Mouse (Mus musculus) adrenal gland, adult 8-10 months (tissue): Measurements from ENCODE around the gene 1700029P11Rik. TPM values are rescaled to one million over a fixed set of nuclear protein-coding genes. Genes with fewer than 3 reads are reported as not detected.

Source experiments
- DNase-seq: peaks from one replicate; pipeline ENCODE4 v3.0.0; 2022
- total RNA-seq, 4 experiments: library from RNA; stranded (reverse); gene quantifications; 2 replicates each; pipeline ENCODE4 v1.2.4; 2022

Gene 1700029P11Rik
- total RNA-seq, result not detected

DNA sequence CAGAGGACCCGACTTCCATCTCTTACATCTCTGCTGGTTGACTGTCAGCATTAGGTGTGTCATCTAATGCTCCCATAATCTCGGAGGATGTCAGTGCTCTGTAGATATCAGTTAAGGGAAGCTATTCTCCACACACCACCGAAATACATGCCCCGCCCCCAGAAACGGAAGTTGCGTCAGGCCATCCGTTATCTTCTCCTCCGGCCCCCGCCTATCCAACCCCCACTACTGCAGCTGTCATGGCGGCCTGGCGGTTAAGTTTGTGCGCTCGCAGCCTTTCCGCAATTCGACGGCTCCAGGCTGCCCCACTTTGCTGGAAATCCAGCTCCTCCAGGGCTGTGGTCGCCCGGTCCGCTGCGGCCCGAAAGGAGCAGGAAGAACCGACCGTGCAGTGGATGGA, at the start of gene 1700029P11Rik:
1700029P11Rik (plus strand) TSS at position 220 of the 400 bp plus-strand sequence.
- DNase-seq, result no peak

DNA sequence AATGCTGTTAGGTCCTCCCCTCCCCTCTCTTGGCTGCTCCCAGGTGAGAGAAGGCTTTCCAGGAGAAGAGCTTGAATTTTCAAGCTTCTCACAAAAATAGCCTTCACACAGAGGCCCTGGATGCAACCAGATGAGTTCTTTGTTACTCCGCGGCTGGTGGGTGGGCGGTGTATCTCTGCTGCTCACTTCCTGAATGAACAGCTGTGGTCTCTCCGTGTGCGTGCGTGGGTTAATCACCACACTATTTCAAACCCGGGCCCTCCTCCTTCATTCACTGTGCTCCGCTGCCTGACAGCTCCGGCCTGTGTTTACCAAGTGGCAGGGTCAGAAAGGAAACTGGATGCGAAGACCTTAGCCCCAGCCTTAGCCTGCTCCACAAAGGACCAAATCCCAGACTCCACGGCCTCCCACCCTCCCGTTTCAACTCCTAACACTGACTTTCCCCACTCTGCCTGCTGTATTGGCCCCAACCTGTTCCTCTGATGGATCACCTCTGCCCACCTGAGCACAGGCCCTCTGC, 47.3 kb upstream of the 1700029P11Rik start:
- DNase-seq, result no peak

DNA sequence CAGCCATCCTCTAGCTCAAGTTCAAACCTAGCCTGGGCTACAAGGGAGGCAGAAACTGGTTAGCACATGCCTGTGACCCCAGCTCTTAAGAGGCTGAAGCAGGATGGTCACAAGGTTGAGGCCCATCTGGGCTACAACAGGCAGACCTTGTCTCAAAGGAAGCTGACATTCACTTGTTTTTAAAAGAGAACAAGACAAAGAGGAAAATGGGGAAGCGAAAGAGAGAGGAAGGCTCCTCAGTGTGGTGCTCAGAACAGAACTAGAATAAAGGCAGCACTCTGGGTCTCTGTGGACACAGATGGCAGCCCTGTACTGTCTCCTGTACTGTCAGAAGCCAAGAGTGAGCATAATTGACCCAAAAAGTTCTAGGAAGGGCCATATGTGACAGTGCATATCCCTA, 46.4 kb upstream of the 1700029P11Rik start:
- DNase-seq, result no peak

DNA sequence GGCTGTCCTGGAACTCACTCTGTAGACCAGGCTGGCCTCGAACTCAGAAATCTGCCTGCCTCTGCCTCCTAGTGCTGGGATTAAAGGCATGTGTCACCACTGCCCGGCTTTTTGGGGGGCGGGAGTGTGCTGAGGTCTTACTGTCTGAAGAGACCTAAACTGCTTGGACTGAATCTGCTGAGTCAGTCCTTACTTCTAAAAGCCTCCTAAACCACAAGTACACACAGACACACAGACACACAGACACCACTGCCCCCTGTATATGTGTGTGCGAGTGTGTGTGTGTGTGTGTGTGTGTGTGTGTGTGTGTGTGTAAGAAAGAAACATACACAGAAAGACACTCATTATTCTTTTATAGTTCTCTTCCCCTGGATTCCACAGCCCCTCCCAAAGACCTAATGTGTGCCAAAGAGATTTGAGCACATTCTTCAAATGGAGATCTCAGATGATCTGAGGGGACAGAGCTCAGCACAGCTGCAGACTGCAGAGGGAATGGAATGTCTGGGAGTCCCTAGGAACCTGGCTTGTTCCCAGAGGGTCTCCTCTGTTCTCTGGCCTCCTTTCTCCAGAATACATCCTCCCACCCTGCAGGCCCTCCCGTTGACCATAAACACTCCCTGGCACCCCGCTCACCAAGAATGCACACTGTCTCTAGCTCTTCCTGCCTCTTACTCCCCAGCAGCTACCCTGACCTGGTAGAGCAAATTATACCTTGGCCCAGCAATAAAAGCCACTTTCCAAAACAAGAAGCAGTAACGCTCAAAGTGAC, 44.3 kb upstream of the 1700029P11Rik start:
- no peak for DNase-seq

DNA sequence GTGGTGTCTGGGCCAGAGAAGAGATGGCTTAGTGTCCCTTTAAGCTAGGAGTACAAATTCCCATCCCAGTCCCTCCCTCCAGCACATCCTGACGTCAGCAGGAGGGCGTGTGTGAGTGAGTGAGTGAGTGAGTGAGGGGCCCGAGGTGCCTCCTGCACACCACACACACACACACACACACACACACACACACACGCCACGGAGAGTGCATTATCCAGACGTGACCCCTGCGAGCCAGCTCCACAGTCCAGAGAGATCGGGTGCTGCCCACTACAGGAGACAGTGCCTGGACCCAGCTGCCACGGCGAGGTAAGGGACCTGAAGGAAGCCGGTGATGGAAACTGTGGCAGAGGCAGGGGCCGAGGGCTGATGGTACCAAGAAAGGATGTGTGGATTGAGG, 43.7 kb upstream of the 1700029P11Rik start, which contains the start of gene Csdc2:
Csdc2 (plus strand) TSS at position 81 of the 400 bp plus-strand sequence.
- DNase-seq, result no peak

DNA sequence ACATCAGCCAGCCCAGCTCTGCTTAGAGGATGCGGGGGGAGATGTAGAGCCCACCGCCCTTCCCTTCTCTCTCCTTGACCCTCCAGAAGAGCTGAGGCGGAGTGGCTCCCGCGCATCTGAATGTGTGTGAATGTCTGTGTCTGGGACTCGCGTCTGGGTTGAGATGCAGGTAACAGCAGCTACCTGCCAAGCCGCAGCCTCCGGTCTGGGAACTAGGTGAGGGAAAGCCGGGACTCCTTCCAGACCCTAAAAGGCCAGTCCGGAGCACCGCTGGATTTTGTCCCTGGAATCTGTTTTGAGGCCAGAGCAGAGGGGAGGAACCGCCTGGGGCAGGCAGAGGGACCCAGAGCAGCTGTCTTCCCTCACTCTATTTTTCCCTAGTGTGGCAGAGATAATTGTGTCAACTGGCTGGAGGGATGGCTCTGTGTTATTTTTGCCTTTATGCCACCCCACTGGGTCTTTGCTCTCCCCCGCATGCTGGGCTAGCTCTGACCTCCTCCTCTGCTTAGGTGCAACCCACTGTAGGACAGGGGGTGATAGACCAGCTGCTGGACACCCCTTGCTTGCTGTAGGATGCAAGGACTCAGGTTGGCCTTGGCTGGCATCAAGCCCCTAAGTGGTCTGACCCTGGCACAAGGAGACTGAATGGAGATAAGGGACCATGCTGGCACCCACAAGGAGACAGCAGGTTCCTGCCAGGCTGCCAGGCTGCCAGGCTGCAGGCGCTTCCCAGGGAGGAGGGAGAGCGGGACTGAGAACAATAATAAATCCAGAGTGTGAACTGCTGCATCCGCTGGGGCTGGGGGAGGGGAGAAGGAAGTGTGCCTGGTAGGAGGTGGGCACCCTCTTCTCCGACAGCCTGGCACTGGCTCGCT, 43.0 kb upstream of the 1700029P11Rik start:
- peak; percentile 54 for DNase-seq

DNA sequence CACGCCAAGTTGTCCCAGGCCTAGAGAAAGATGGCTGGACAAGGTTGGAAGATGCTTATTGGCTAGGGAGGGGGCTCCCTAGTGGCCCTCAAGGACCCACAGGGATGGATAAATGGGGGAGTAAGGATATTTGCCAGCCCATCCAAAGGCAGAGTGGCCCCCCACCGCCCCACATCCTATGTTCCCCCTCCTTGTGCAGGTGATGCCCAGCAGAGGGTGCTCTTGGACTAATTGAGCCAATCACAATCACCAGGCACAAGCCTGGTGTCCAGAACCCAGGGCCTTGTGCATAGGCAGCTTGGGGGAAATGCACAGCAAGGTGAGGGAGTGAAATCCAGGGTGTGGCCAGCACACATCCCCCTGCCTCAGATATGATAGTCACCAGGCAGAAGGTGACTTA, 42.1 kb upstream of the 1700029P11Rik start:
- no peak for DNase-seq

DNA sequence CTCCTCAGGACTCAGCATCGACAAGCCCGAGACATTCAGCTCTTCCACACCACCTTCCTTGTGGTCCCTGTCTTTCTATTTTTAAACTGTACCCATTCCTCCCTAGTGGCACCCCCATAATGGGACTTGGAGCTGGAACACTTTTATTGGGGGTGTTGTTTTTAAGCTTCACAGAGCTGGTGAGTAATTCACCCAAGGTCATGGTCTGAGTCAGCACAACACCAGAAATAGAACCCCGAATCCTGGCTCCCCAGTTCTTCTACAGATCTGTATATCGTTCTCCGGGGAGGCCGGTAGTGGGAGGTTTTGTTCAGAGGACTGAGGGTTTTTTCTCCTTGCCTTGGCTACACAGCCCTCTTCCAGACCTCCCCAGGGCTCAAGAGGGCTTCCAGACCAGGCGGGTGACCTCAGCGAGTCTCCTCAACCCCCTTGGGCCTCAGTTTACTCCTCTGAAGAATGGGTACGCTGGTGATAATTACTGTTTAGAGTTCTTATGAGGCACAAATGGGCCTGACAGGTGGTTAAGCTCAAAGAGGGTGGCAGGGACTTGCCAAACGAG, 41.1 kb upstream of the 1700029P11Rik start:
- DNase-seq, result peak; percentile 54

DNA sequence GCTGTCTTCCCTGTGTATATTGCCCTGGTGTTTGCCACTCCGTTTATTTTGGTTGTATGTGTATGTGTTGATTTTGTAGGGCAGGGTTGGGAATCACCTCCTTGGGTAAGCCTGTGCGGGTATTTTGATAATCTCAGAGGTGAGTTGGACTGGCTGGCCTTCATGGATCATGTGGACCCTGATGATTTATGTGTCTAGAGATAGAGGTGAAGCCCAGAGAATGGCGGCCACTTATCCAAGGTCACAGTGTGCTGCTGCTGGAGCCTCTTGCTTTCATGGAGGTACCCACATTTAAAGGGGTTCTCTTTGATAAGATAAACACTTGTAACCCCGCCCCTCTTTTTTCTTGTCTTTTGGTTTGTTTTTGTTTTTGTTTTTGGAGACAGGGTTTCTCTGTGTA, 40.6 kb upstream of the 1700029P11Rik start:
- DNase-seq, result no peak

DNA sequence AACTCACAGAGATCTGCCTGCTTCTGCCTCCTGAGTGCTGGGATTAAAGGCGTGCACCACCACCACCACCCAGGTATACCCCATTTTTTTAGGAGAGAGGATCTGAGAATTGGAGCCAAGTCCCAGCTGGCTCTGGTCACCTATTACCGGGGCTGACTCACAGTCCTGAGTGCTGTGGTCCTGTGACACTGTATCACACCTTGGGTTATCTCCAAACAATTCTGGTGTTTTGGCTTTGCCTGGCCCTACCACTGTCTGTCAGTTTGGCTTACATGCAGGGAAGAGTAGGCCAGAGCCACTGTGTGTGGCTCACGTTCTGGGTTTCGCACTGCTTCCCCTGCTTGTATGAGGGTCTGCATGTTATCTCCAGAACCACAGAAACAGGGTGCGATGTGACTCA, 40.1 kb upstream of the 1700029P11Rik start:
- DNase-seq, result no peak

DNA sequence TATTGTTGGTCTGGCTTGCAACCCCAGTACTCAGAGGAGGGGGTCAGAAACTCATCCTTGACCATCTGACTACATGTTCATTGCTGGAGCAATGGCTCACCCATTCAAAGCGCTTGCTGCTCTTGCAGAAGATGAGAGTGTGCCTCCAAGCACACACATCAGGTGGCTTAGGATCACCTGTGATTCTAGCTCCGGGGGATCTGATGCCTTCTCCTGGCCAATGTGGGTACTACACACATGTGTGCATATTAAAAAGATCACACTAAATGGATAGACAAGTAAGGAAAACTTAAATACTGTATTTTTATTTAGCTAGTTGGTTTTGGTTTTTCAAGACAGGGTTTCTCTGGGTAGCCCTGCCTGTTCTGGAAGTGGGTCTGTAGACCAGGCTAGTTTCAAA, 39.3 kb upstream of the 1700029P11Rik start:
- no peak for DNase-seq

DNA sequence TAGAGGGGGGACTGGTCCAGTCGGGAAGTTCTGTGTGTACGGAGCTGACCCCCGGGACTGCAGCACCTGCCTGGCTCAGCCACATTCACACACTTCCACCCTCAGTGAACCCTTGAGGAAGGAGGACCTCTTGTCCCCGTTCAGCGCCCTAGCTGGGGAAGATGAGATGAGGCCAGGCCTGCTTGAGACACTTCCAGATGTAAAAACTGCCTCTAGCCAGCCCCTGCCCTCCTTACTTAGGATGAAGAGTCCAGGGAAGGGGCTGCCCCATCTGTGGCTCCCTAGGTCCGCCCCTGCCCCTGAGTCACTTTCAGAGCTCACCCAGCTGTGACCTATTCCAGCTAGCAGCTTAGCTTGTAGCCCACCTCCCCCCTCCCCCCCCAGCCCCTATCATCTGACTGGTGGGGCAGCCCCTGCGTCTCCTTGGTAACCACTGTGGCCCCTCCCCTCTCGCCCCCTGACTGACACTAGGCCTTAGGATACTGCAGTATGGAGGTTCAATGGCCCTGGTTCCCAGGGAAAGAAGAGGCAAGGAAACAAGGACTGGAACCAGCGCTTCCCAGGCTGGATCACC, 37.1 kb upstream of the 1700029P11Rik start:
- no peak for DNase-seq

DNA sequence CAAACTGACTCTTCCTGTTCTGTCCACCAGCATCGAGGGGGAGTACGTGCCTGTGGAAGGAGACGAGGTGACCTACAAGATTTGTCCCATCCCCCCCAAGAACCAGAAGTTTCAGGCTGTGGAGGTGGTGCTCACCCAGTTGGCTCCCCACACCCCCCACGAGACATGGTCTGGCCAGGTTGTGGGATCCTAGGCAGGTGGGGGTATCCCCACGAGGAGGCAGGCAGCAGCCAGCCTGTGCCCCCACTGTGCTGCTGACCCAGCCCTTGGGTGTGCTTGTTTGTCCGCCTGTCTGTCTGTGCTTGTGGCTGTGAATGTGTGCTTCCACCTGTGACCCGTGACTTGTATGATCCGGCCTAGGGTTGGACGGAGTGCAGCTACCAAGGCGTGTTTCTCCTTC, 31.3 kb upstream of the 1700029P11Rik start:
- DNase-seq, result no peak

DNA sequence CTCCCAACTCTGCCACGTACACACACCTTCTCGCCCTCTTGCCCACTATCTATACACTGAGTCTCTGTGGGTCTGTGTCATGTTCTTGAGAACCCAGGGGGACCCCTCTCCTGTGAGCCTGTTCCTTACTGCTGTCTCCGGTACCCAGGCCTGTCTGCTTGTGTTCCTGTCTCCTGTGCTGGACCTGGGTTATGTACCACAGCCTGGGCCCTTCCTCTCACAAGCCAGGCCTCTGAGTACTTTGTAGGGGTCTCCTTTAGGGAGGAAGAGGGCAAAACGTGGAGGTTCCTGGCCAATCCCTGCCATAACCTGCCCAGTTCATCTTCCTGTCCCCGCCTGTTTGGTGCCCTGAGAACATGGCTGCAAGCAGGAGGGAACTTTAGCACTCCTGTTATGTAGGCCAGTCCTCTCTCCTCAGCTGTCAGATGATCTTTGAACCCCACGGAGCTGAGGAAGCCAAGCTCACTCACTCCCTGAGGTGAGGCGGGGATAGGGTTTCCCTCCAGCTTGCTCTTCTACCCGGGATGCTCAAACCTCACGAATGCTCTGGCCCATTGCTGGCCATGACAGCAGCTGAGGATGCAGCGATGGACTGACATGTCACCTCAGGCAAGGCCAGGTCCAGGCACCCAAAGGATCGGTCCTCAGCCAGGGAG, 30.7 kb upstream of the 1700029P11Rik start:
- no peak for DNase-seq

DNA sequence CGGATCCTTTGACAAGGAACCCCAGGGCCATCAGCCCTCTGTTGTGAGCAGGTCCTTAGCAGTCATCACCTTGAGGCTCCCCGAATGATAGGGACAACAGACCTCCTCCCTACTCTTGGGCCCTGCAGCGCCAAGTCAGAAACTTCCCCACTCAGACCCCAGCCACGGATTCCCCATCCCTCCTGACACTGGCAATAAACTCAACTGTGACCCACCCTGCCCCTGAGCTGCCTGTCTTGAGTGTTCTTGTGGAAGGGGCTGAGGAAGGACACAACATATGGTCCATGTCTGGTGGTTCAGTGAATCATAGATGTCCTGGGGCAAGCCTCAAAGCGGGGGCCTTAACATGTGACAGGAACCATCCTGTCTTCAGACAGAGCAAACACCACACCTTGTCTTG, 29.6 kb upstream of the 1700029P11Rik start:
- no peak for DNase-seq

DNA sequence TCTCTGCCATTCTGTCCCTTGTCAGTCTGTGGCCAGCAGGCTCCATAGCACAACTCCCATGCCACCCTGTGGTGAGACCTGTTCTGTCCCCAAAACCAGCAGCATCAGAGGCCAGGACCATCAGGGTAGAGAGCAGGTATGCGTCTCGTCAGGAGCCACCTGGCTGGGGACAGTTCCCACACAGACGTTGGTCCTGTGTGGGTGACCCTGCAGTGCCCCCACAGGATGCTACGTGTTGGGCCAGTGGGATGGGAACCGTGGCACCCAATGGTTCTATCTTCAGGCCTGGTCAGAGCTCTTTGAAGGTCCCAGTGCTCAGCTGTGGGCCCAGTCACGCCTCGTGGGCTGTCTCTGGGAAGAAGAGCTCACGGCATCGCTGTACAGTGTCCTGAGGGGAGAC, 29.2 kb upstream of the 1700029P11Rik start:
- DNase-seq, result no peak

DNA sequence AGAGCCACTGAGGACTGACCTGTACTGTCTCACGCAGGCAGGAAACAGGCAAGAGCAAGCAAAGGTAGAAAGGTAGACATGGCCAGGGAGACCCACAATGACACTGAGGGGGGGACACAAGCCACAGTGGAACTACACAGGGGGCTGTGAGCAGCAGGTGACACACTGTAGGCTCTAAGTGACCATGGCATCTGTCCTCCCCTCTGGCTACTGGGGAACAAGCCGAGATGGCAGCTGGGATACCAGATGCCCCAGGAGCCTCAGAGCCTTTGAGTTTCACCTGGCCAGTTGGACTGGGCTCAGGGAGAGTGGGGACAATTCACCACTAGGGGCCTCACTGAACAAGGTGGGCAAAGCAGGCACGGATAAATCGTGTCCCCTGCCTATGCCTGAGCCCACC, 28.0 kb upstream of the 1700029P11Rik start:
- no peak for DNase-seq

DNA sequence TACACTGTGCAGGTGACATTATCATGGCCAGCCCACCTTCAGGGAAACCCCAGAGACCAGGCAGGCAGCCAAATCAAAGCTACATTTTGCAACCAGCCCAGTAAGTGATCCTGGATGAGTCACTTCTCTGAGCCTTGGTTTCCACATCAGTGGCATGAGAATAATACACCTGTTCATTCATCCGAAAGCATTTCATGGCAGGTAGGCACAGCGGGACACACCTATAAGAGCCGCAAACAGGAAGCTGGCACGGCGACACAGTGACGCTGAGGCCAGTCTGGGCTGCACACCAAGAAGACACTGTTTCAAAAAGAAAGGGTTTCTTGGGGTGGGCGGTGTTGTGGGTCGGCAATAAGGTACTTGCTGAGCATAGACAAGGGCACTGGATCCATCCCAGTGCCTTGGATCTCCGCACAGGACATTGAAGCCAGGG, 26.2 kb upstream of the 1700029P11Rik start:
- no peak for DNase-seq

DNA sequence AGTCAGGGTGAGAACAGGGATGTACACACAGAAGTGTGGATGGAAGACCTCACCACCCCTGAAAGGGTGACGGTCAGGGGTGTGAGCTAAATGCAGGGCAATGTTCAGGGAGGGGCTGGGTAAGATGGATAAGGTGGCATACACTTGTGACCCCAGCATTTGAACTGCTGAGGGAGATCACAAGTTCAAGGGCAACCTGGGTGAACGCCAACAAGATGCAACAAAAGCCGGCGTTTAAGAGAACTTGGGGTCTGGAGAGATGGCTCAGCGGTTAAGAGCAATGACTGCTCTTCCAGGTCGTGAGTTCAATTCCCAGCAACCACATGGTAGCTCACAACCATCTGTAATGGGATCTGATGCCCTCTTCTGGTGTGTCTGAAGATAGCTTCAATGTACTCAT, 25.6 kb upstream of the 1700029P11Rik start:
- no peak for DNase-seq

DNA sequence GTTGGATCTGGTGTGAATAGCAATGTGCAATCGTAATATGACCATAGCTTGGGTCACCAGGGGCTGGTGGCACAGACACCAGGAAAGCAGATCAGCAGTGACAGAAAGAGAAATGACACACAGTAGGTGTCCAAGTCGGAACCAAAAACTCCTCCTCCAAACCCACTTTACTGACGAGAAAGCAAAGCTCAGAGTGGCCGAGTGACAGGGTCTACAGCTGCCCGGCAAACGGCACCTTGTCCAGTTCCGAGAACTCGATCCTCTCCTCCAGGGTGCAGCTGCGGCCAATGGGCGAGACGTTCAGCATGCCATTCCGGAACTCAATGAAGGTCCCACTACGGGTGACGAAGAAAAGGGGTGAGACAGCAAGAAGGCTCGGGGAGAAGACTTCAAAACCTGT, 24.9 kb upstream of the 1700029P11Rik start:
- DNase-seq, result no peak

DNA sequence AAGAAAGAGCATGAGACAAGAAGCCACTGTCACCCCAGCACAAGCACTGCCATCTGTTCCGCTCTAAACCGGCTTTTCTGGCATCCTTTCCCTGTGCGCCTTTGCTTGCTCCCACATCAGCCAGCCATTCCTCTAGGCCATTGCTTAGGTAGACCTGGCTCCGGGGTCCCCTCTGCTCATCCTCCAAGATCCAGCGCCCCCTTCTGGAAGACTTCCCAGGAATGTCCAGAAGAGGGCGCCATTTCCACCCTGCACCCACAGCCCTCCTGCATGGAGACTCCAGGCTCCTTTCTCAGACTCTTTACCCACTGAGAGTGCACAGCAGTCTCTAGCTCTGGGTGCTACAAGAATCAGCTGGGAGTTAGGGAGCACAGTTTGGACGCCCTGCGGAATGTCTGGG, 23.9 kb upstream of the 1700029P11Rik start:
- DNase-seq, result no peak

DNA sequence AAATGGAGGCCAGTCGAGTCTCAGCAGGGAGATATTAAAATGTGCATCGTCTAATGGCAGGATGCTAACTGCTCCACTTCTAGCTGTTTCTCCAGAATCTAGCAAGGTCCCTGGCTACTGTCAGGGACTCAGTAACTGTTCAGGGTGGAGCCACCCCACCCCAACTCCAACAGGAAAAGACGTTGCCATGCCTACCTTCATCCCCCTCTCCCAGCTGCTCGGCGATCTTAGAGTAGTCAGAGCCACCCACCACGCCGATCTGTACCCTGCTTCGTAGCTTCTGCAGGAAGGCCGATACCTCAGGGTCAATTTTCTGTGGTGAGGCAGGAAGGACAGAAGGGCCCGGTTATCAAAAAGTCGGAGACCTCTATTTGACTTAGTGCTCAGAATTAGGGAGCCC, 22.7 kb upstream of the 1700029P11Rik start:
- no peak for DNase-seq
